Mouse (Mus musculus) forebrain, embryonic 11.5 days (tissue): ENCODE measurements around the gene Rtkn. TPM values are rescaled to one million over a fixed set of nuclear protein-coding genes. Genes with fewer than 3 reads are reported as not detected.
"Not testable (repeated sequence)": the region's sequence is repeated elsewhere in the genome, so short reads cannot be mapped to it uniquely, and the experiment has no call there.

Experiments used
- ATAC-seq: fragments of 200-750 bp; cut with Nextera tagmentation; replicated peaks from 2 replicates; pipeline ENCODE4 v1.8.0; 2017; ENCODE audit warnings: moderate TSS enrichment; ENCODE audit not compliant: low FRiP score
- DNase-seq: peaks from one replicate; pipeline ENCODE4 v3.0.0-alpha.2; 2017; ENCODE audit warnings: low spot score
- H3K27ac ChIP-seq: fragments of 300-500 bp; sonication (generic); 2 replicates; pipeline ENCODE4 v1.5.1; 2014; ENCODE audit warnings: low read depth, low read length
- H3K27me3 ChIP-seq: fragments of 300-500 bp; sonication (generic); 2 replicates; pipeline ENCODE4 v1.6.1; 2014; ENCODE audit warnings: mild to moderate bottlenecking, low read length, mixed read lengths; ENCODE audit not compliant: control insufficient read depth, insufficient read depth
- H3K36me3 ChIP-seq: fragments of 300-500 bp; sonication (generic); 2 replicates; pipeline ENCODE4 v1.6.1; 2014; ENCODE audit warnings: mild to moderate bottlenecking, low read length, moderate library complexity, mixed read lengths; ENCODE audit not compliant: control insufficient read depth, insufficient read depth
- H3K4me1 ChIP-seq: fragments of 300-500 bp; sonication (generic); replicated peaks from 2 replicates; pipeline ENCODE4 v1.6.1; 2014; ENCODE audit warnings: low read length, mixed read lengths; ENCODE audit not compliant: control insufficient read depth, insufficient read depth
- H3K4me2 ChIP-seq: fragments of 300-500 bp; sonication (generic); 2 replicates; pipeline ENCODE4 v1.6.1; 2014; ENCODE audit warnings: low read depth, mild to moderate bottlenecking, low read length, moderate library complexity, mixed read lengths; ENCODE audit not compliant: severe bottlenecking
- H3K4me3 ChIP-seq: fragments of 300-500 bp; sonication (generic); 2 replicates; pipeline ENCODE4 v1.5.1; 2014; ENCODE audit warnings: low read depth, low read length
- H3K9ac ChIP-seq: fragments of 300-500 bp; sonication (generic); 2 replicates; pipeline ENCODE4 v1.6.1; 2014; ENCODE audit warnings: low read length
- H3K9me3 ChIP-seq: fragments of 300-500 bp; sonication (generic); 2 replicates; pipeline ENCODE4 v1.6.1; 2016; ENCODE audit warnings: low read length, mixed read lengths; ENCODE audit not compliant: control insufficient read depth
- WGBS: fragments of 180-500 bp; shearing (Covaris S2); extraction: QIAGEN DNeasy Blood & Tissue Kit; methylation state at CpG from one replicate; pipeline ENCODE4 v1.1.7; 2014; 5-methylcytosine and 5-hydroxymethylcytosine counted together
- polyA plus RNA-seq: library from polyadenylated mRNA; unstranded; fragments of >200 nt; fragmentation: Nextera tagmentation; extraction: Ambion mirVana; gene quantifications from 2 replicates; pipeline ENCODE4 v1.2.1, GENCODE M21; 2014

Rtkn gene
- polyA plus RNA-seq, 1 experiment from 2014 or later = 23.0 TPM

DNA sequence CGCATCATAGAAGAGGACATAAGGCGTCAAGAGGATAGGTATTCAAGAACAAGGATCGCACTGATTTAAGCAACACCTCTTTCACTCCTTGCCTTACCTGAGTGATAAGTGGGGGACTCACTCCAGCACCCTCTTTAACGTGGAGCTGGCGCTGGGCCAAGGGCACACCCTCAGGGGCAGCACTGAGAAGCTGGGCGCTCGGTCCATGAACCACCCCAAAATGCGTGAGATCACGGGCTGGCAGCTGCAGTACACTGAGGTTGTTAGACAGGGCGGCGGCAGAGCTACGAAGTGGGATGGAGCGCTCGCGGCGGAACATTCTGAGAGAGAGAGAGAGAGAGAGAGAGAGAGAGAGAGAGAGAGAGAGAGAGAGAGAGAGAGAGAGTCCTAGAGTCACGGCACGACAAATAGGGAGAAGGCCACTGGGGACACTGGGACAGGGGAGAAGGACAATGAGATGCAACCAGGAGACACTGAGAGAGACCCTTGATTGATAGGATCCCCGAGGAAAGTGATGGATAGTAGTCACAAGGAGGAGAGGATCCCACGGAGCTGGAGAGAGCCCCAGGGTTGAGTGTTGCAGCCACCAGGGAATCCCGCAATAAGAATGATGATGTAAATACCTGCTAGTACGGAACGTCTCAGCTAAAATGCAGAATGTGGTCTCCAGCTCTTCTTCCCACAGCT, 20.4 kb downstream of the Rtkn start:
- no peak overlapping the region for H3K27ac ChIP-seq
- peak overlapping the region; percentile 63 for H3K9ac ChIP-seq
- H3K4me2 ChIP-seq = peak overlapping the region; percentile 87
- 7% methylated on average over 23 of the region's 23 CpGs for WGBS
- ATAC-seq (peak; percentile 42), DNase-seq (peak; percentile 64)
- H3K36me3 ChIP-seq = no peaks in the 10 kb centered on the region; the same call in 1 of the 2 replicates
- no peaks in the 10 kb centered on the region for H3K9me3 ChIP-seq
- H3K4me1 ChIP-seq = peaks cover 6% of the 10 kb centered on the region; the same call in 1 of the 2 replicates
- peaks cover 9% of the 10 kb centered on the region for H3K27me3 ChIP-seq
- H3K4me3 ChIP-seq = peak overlapping the region; percentile 50

DNA sequence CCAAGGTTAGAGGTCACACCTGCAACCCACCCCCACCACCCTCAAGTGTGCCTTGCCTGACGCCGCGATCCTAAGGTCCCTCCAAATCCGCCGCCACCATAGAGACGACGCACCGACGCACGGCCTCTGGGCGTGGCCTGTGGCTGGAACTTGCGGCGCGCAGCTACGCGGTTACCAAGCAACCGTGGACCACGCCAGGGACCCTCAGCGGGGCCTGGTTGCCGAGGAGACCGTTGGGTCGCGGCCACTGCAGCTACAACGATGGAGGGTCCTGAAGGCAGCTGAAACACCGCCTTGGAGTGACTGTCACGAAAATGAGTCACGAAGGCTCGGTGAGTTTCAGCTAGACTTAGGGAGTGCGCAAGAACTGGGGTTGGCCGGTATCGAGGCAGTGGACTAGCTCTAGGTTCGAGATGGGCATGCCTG, 21.0 kb downstream of the Rtkn start, which contains the start of the genes Wdr54 and 1700003E16Rik:
TSS of gene Wdr54 (minus strand) at position 139 of the 426 bp plus-strand sequence.
TSS of gene 1700003E16Rik (plus strand) at position 146 of the 426 bp plus-strand sequence.
- ATAC-seq = peak; percentile 93
- H3K9ac ChIP-seq = peak within 1 kb of the TSS; percentile 63
- no peaks in the 10 kb centered on the region for H3K9me3 ChIP-seq
- peaks cover 6% of the 10 kb centered on the region; the same call in 1 of the 2 replicates for H3K4me1 ChIP-seq
- peak; percentile 93 for DNase-seq
- H3K27me3 ChIP-seq = peaks cover 14% of the 10 kb centered on the region
- H3K4me2 ChIP-seq = peak within 1 kb of the TSS; percentile 87
- H3K36me3 ChIP-seq = no peaks in the 10 kb centered on the region
- H3K4me3 ChIP-seq = peak within 1 kb of the TSS; percentile 50
- WGBS = 2% methylated on average over 32 of the region's 32 CpGs
- no peak within 1 kb of the TSS for H3K27ac ChIP-seq

DNA sequence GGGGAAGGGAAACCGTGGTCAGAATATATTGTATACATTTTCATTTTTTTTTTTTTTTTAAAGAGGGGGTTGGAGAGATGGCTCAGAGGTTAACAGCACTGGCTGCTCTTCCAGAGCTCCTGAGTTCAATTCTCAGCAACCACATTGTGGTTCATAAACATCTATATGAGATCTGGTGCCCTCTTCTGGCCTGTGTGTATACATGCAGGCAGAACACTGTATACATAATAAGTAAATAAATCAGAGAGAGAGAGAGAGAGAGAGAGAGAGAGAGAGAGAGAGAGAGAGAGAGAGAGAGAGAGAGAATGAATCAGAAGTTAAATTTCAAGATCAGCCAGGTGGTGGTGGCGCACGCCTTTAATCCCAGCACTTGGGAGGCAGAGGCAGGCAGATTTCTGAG, 24.2 kb downstream of the Rtkn start:
- not testable (repeated sequence) for DNase-seq, ATAC-seq, H3K9ac ChIP-seq, H3K4me2 ChIP-seq, H3K9me3 ChIP-seq, H3K27ac ChIP-seq, H3K36me3 ChIP-seq, H3K4me3 ChIP-seq
- Histone ChIP-seq H3K27me3 (peaks cover 32% of the 10 kb centered on the region), H3K4me1 (peaks cover 16% of the 10 kb centered on the region; the same call in 1 of the 2 replicates)
- WGBS = 29% methylated on average over 3 of the region's 3 CpGs

DNA sequence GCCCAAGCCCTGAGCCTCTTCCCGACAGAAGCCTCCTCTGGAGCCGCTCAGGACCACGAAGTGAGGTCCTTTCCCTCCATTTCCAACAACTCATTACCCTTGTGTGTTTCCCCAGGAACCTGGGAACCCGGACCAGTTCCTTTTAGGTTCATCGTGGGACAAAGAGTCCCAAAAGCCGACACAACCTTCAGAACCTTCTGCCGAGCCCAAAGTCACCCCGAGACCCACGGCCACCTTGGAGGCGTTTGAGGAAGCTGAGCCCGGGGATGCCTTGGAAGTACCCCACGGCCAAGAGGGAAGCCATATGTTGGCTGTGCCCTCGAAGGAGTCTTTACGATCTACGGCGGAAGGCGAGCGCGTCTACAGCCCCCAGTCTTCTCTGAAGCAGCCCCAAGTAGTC, 26.2 kb downstream of the Rtkn start:
- Histone ChIP-seq H3K27me3 (peaks cover 32% of the 10 kb centered on the region), H3K36me3 (no peaks in the 10 kb centered on the region), H3K9me3 (no peaks in the 10 kb centered on the region), H3K9ac (no peak overlapping the region), H3K4me1 (peaks cover 14% of the 10 kb centered on the region; the same call in 1 of the 2 replicates), H3K4me3 (peak overlapping the region; percentile 19; the same call in 1 of the 2 replicates), H3K27ac (no peak overlapping the region), H3K4me2 (peak overlapping the region; percentile 38; the same call in 1 of the 2 replicates)
- ATAC-seq = no peak
- 5% methylated on average over 19 of the region's 19 CpGs for WGBS
- DNase-seq = no peak

DNA sequence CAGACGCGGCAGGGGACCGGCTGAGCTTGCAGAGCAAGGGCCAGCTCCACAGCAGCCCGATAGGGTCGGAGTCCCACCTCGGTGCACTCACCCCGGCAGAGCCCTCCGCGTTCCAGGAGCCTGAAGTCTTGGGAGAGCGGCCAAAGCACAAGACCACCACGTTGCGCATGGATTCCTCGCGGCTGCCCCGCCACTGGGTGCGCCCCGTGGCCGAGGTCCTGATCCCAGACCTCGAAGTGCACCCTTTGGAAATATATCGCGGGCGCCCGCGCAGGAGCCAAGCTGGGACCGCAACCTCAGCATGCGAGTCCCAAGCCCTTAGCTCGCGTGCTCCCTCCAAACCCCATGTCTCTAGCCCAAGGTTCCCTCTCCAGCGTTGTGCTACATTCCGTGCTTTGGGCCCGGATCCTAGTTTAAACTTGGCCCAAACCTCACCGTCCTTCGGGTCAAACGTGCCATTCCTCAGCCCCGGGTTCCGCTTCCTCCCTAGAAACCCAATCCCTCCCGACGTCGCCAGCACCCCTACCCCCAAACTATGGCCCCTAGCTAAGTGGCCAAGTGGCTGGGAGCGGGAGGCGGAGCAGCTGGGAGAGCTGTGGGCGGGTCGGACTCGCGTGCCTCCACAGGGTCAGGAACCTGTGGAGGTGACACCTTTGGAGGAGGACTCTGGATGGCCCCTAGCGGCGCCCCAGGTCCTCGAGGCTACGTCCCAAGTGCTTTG, 26.8 kb downstream of the Rtkn start:
- Histone ChIP-seq H3K27me3 (peaks cover 32% of the 10 kb centered on the region), H3K36me3 (no peaks in the 10 kb centered on the region), H3K9me3 (no peaks in the 10 kb centered on the region), H3K9ac (peak overlapping the region; percentile 32; the same call in 1 of the 2 replicates), H3K4me3 (peak overlapping the region; percentile 19; the same call in 1 of the 2 replicates), H3K27ac (no peak overlapping the region), H3K4me1 (peaks cover 14% of the 10 kb centered on the region; the same call in 1 of the 2 replicates), H3K4me2 (peak overlapping the region; percentile 38)
- ATAC-seq (no peak), DNase-seq (peak; percentile 71)
- WGBS = under 1% methylated on average over 48 of the region's 49 CpGs

DNA sequence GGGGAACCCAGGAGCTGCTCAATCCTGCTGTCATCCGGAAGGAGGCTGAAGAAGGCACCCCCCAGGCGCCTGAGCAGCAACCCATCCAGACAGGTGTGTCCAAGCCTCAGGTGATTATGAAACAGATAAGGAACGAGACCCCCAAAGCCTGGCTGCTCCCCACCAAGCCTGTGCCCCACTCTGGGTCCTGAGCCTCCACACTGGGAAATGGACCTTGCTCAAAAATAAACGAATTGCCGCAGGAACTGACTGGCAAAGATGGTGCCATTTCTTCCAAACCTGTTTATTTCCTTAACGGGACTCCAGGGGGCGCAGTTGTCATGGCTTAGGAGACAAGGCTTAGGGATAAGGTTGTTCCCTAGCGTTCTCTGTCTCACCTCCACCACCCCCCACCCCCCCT, 27.4 kb downstream of the Rtkn start:
- Histone ChIP-seq H3K9me3 (no peaks in the 10 kb centered on the region), H3K36me3 (no peaks in the 10 kb centered on the region), H3K4me1 (peaks cover 14% of the 10 kb centered on the region; the same call in 1 of the 2 replicates), H3K27me3 (peaks cover 32% of the 10 kb centered on the region), H3K9ac (no peak overlapping the region), H3K4me3 (0 out of 2 replicates have a peak overlapping the region, but pooled peaks have one; percentile 19), H3K27ac (no peak overlapping the region), H3K4me2 (peak overlapping the region; percentile 38; the same call in 1 of the 2 replicates)
- WGBS = under 1% methylated on average over 8 of the region's 8 CpGs
- no peak for ATAC-seq
- DNase-seq = peak; percentile 78

DNA sequence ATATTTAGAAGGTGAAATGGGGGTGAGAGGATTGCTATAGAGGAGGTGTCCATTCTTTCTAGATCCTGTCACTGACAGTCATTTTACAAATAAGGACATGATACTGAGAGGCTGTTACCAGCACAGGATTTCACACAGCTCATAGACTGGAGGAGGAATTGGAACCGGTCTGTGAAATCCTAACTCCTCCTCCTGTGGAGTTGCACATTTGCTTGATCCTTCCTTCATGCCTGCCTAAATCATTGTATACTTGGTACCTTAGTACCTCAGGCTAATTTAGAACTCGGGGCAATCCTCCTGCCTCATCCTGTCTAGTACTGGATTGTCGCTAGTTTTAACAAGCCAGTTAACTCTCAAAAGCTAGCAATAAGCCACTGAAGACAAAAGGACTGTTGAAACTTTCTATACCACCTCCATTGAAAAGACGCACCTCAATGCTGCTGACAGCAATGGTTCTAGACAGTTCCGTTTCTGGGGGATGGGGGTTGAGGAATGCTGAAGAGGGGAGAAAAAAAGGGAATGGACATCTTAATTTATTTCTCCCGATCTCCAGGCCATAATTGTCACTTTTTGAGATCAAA, 29.9 kb downstream of the Rtkn start:
- DNase-seq (no peak), ATAC-seq (peak; percentile 34)
- Histone ChIP-seq H3K36me3 (no peaks in the 10 kb centered on the region), H3K27ac (peak overlapping the region; percentile 63), H3K9ac (peak overlapping the region; percentile 83), H3K27me3 (peaks cover 29% of the 10 kb centered on the region), H3K4me3 (peak overlapping the region; percentile 87), H3K4me2 (peak overlapping the region; percentile 57), H3K9me3 (no peaks in the 10 kb centered on the region), H3K4me1 (peaks cover 14% of the 10 kb centered on the region; the same call in 1 of the 2 replicates)
- 4% methylated on average over 6 of the region's 6 CpGs for WGBS

DNA sequence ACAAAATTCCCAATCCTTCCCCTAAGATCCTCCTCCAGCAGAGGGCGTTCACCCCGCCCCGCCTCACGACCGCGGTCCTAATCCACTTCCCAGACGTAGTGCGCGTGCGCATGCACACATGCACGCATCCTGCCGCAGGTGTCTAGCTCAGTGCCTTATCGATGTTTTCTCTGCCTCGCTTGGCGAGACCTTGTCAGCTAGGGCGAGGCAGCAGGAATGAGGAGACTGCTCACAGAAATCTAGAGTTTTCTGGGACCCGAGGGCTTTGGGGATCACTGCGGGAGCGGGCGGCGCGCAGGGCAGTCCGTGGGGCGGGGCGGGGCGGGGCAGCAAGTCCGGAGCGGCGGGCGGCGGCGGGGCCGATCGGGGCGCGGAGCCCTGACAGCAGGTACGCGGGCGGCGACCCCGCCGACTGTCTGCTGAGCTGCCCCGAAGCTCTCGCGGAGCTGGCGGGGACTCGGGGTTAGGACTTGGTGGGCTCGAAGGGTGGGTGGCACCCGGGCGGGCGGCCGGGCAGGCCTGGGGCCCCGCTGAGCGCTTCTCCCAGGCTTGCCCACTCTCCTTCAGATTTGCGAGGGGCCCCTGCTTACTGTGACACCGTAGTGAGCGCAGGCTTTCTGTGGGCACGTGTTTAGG, 30.5 kb downstream of the Rtkn start, which contains the start of gene Dctn1:
TSS of gene Dctn1 (plus strand) at position 314 of the 636 bp plus-strand sequence.
- Histone ChIP-seq H3K36me3 (no peaks in the 10 kb centered on the region), H3K9ac (peak within 1 kb of the TSS; percentile 83), H3K27me3 (peaks cover 23% of the 10 kb centered on the region), H3K9me3 (no peaks in the 10 kb centered on the region), H3K4me2 (peak within 1 kb of the TSS; percentile 57), H3K4me1 (peaks cover 14% of the 10 kb centered on the region; the same call in 1 of the 2 replicates), H3K4me3 (peak within 1 kb of the TSS; percentile 87), H3K27ac (peak within 1 kb of the TSS; percentile 63)
- ATAC-seq (peak; percentile 86), DNase-seq (peak; percentile 96)
- WGBS = under 1% methylated on average over 57 of the region's 58 CpGs
